Mouse (Mus musculus): ENCODE data around the gene Ccdc9b.

The Ccdc9b gene

GRCm38 (mm10) chr2:118776295-118776694 is 13.8 kb upstream of the Ccdc9b start:
- DNase-seq = no peak

- DNase-seq = no peak
These were observed 13.4 kb upstream of the Ccdc9b start for GRCm38 (mm10) chr2:118775846-118776245.

GRCm38 (mm10) chr2:118775396-118775795 is 12.9 kb upstream of the Ccdc9b start:
- DNase-seq = no peak

GRCm38 (mm10) chr2:118774536-118774935 is 12.1 kb upstream of the Ccdc9b start:
- DNase-seq = no peak

GRCm38 (mm10) chr2:118772158-118772874 is 9.9 kb upstream of the Ccdc9b start, which contains the start of gene Phgr1:
TSS of gene Phgr1 (plus strand) at chr2:118772769.
- no peak for DNase-seq

- DNase-seq = peak in 1 of 2 experiments; percentile 52
These were observed 3.9 kb upstream of the Ccdc9b start for GRCm38 (mm10) chr2:118766041-118767033.

GRCm38 (mm10) chr2:118764875-118765274 is 2.4 kb upstream of the Ccdc9b start:
- DNase-seq = no peak

GRCm38 (mm10) chr2:118764094-118764831 is 1.8 kb upstream of the Ccdc9b start:
- DNase-seq = peak in 1 of 2 experiments; percentile 70

- peak; percentile 80 to 87 for DNase-seq
These were observed 1.0 kb upstream of the Ccdc9b start for GRCm38 (mm10) chr2:118763469-118763868.

- DNase-seq = no peak
These were observed 305 bp upstream of the Ccdc9b start for GRCm38 (mm10) chr2:118762784-118763148.

GRCm38 (mm10) chr2:118761358-118761757 is 1.1 kb downstream of the Ccdc9b start:
- DNase-seq = no peak

- no peak for DNase-seq
These were observed 2.0 kb downstream of the Ccdc9b start for GRCm38 (mm10) chr2:118760311-118761025.

- DNase-seq = peak; percentile 64 to 77
These were observed 2.6 kb downstream of the Ccdc9b start for GRCm38 (mm10) chr2:118759828-118760227.

- no peak for DNase-seq
These were observed 6.4 kb downstream of the Ccdc9b start for GRCm38 (mm10) chr2:118756103-118756502.

- DNase-seq = no peak
These were observed 7.1 kb downstream of the Ccdc9b start for GRCm38 (mm10) chr2:118755407-118755806.

- no peak for DNase-seq
These were observed 8.3 kb downstream of the Ccdc9b start for GRCm38 (mm10) chr2:118754143-118754542.

GRCm38 (mm10) chr2:118752792-118753108 is 9.7 kb downstream of the Ccdc9b start:
- no peak for DNase-seq

- peak in 1 of 2 experiments; percentile 65 for DNase-seq
These were observed 10.3 kb downstream of the Ccdc9b start for GRCm38 (mm10) chr2:118751896-118752791.

GRCm38 (mm10) chr2:118750476-118750875 is 12.0 kb downstream of the Ccdc9b start:
- DNase-seq = no peak

GRCm38 (mm10) chr2:118749341-118749884 is 13.0 kb downstream of the Ccdc9b start:
- no peak for DNase-seq

Data from lung, adult 18-20 months (tissue).